Mouse (Mus musculus) cortical plate, adult 2 months (tissue): Measurements from ENCODE around the gene Rundc1.

Source experiments
- CTCF ChIP-seq: fragments of 200-500 bp; IDR thresholded peaks from 2 replicates; pipeline ENCODE4 v1.5.1; 2011; ENCODE audit warnings: mild to moderate bottlenecking, control low read depth, low read length; ENCODE audit not compliant: insufficient read depth; ENCODE audit errors: extremely low read depth
- POLR2A ChIP-seq: fragments of 200-500 bp; IDR thresholded peaks from 2 replicates; pipeline ENCODE4 v1.6.1; 2011; ENCODE audit warnings: mild to moderate bottlenecking, low read length, control low read depth; ENCODE audit not compliant: insufficient read depth; ENCODE audit errors: extremely low read depth

DNA sequence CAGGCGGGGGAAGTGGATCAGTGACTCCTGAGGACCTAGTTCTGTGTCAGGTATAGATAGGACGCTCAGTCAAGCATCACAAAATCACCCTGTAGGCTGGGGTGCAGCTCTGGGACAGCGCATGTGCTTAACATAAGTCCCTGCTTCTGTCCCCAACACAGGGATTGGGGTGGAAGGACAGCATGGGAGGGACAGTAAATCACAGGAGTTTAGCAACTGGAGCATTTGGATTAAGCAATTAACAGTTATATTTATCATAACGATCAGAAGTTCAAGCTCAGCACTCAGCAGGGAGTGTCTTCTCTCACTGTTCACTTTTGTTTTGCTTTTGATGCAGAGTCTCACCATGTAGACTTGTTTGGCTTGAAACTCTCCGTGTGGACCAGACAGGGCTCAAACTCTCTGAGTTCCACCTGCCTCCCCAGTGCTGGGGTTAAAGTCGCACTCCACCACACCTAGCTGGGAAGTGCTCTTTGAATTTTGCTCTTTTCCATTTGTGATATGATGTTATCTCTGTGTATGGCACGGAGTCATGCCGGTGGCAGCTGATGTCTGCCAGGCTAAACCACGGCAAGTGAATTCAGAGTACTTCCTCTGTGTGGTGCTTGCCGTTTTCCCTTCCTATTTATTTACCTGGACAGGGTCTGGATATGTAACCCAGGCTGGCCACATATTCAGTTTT, 27.3 kb downstream of the Rundc1 start:
- TF ChIP-seq POLR2A (no peak), CTCF (no peak)
